Mouse (Mus musculus) neural tube, embryonic 12.5 days (tissue): ENCODE data around the gene Olfr94. TPM values are rescaled to one million over a fixed set of nuclear protein-coding genes. Genes with fewer than 3 reads are reported as not detected.
"Not testable (repeated sequence)": the region's sequence is repeated elsewhere in the genome, so short reads cannot be mapped to it uniquely, and the experiment has no call there.

Experiments
- ATAC-seq: fragments of 200-750 bp; cut with Nextera tagmentation; 2 replicates; pipeline ENCODE4 v1.8.0; 2017; ENCODE audit warnings: low read depth, mild to moderate bottlenecking, moderate TSS enrichment, moderate library complexity; ENCODE audit not compliant: low FRiP score
- H3K27ac ChIP-seq: fragments of 300-500 bp; sonication (generic); 2 replicates; pipeline ENCODE4 v1.5.1; 2016
- H3K27me3 ChIP-seq: fragments of 300-500 bp; sonication (generic); replicated peaks from 2 replicates; pipeline ENCODE4 v1.6.1; 2016; ENCODE audit warnings: mild to moderate bottlenecking
- H3K36me3 ChIP-seq: fragments of 300-500 bp; sonication (generic); 2 replicates; pipeline ENCODE4 v1.6.1; 2016; ENCODE audit warnings: mild to moderate bottlenecking
- H3K4me1 ChIP-seq: fragments of 300-500 bp; sonication (generic); 2 replicates; pipeline ENCODE4 v1.6.1; 2016
- H3K4me2 ChIP-seq: fragments of 300-500 bp; sonication (generic); replicated peaks from 2 replicates; pipeline ENCODE4 v1.6.1; 2016; ENCODE audit warnings: mild to moderate bottlenecking
- H3K4me3 ChIP-seq: fragments of 300-500 bp; sonication (generic); 2 replicates; pipeline ENCODE4 v1.5.1; 2016
- H3K9ac ChIP-seq: fragments of 300-500 bp; sonication (generic); 2 replicates; pipeline ENCODE4 v1.6.1; 2016; ENCODE audit warnings: mild to moderate bottlenecking
- H3K9me3 ChIP-seq: fragments of 300-500 bp; sonication (generic); 2 replicates; pipeline ENCODE4 v1.6.1; 2016; ENCODE audit warnings: mild to moderate bottlenecking
- WGBS: fragments of 180-500 bp; shearing (Covaris S2); methylation state at CpG from one replicate; pipeline ENCODE4 v1.1.7; 2016; 5-methylcytosine and 5-hydroxymethylcytosine counted together
- polyA plus RNA-seq: library from polyadenylated mRNA; unstranded; fragments of >200 nt; fragmentation: Nextera tagmentation; extraction: Ambion mirVana; gene quantifications from 2 replicates; pipeline ENCODE4 v1.2.1, GENCODE M21; 2016

Gene Olfr94
- not detected in 2 replicates for polyA plus RNA-seq

DNA sequence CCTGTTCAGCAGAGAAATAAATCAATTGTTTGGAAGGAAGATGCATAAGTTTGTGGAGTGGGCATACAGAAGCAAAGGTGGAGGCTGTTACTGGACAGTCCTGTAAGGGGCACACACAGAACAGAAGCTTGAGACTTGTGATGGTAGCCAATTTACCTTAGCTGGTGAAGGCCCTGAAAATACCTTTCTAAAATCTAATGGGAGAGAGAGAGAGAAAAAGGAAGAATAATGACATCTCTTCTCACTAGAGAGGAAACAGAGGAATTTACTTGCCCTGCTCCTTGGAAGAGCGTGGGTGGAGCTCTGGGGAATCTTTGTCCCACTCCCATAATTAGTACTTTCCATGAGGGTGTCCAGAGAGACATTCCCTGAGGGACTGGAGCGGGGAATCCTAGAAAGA is at the start of gene Olfr94:
Olfr94 (minus strand) TSS at position 101 of the 400 bp plus-strand sequence.
- Histone ChIP-seq H3K9ac (no peak within 1 kb of the TSS), H3K4me3 (no peak within 1 kb of the TSS), H3K27me3 (peaks cover 23% of the 10 kb centered on the region), H3K4me2 (no peak within 1 kb of the TSS), H3K4me1 (peaks cover 8% of the 10 kb centered on the region; the same call in 1 of the 2 replicates), H3K36me3 (no peaks in the 10 kb centered on the region), H3K9me3 (no peaks in the 10 kb centered on the region), H3K27ac (no peak within 1 kb of the TSS)
- no peak for ATAC-seq
- WGBS = 77% methylated on average over 2 of the region's 2 CpGs

- 28% methylated on average over 1 of the region's 1 CpGs for WGBS
- Histone ChIP-seq H3K4me2 (no peak overlapping the region), H3K27me3 (no peaks in the 10 kb centered on the region), H3K4me1 (no peaks in the 10 kb centered on the region), H3K36me3 (no peaks in the 10 kb centered on the region), H3K9me3 (no peaks in the 10 kb centered on the region), H3K4me3 (no peak overlapping the region), H3K9ac (no peak overlapping the region), H3K27ac (no peak overlapping the region)
- ATAC-seq = no peak
Observed at GRCm38 (mm10) chr17:37250544-37250943, 49.8 kb upstream of the Olfr94 start.

DNA sequence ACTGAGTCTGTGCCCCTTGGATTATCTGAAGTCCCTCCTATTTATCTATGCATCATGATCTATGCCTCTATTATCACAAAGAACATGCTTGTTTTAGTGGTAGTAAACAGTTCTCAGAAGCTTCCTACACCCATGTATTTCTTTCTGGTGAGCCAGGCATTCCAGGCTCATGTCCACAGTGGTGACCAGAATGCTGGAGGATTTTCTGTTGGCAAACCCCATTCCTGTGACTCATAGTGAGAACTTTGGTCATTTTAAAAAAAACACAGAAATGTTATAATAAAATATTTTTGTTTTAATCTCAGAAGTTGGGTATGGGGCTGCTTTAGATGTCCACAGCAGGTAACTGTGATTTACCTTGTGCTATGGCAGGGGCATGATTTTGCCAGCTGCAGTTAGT is 48.7 kb upstream of the Olfr94 start:
- no peak overlapping the region for H3K4me3 ChIP-seq
- no peaks in the 10 kb centered on the region for H3K36me3 ChIP-seq
- H3K4me1 ChIP-seq = no peaks in the 10 kb centered on the region
- no peaks in the 10 kb centered on the region for H3K9me3 ChIP-seq
- no peak overlapping the region for H3K9ac ChIP-seq
- no peak overlapping the region for H3K27ac ChIP-seq
- H3K27me3 ChIP-seq = no peaks in the 10 kb centered on the region
- no peak for ATAC-seq
- H3K4me2 ChIP-seq = no peak overlapping the region

DNA sequence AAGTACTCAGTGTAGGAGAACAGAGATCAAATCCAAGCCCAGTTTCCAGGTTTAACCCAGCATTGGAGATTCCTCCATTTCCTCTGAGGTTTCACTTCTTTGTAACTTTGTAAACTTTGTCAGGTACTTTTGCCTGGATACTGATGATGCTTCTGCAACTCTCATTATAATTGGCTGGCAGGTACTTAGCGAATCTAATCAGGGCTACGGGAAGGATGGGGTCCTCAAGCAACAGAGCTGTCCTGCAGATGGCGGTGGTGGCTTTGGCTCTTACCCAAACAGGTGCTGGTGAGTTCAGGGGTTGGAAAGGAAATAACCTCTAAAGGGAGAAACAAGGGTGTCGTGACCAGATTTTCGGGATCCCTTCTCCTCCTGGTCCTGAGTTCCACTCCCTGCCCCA is 45.9 kb upstream of the Olfr94 start:
- no peak overlapping the region for H3K4me3 ChIP-seq
- no peaks in the 10 kb centered on the region for H3K27me3 ChIP-seq
- H3K4me2 ChIP-seq = no peak overlapping the region
- no peaks in the 10 kb centered on the region for H3K36me3 ChIP-seq
- no peak overlapping the region for H3K27ac ChIP-seq
- H3K9me3 ChIP-seq = no peaks in the 10 kb centered on the region
- no peak overlapping the region for H3K9ac ChIP-seq
- WGBS = 40% methylated on average over 5 of the region's 5 CpGs
- no peak for ATAC-seq
- no peaks in the 10 kb centered on the region for H3K4me1 ChIP-seq

- no peak overlapping the region for H3K9ac ChIP-seq
- no peaks in the 10 kb centered on the region for H3K4me1 ChIP-seq
- no peak overlapping the region for H3K4me2 ChIP-seq
- H3K27ac ChIP-seq = no peak overlapping the region
- H3K27me3 ChIP-seq = no peaks in the 10 kb centered on the region
- 58% methylated on average over 3 of the region's 3 CpGs for WGBS
- no peaks in the 10 kb centered on the region for H3K9me3 ChIP-seq
- no peak overlapping the region for H3K4me3 ChIP-seq
- no peaks in the 10 kb centered on the region for H3K36me3 ChIP-seq
- no peak for ATAC-seq
Observed at GRCm38 (mm10) chr17:37242198-37242597, 41.4 kb upstream of the Olfr94 start.

- H3K27me3 ChIP-seq, H3K9me3 ChIP-seq, H3K27ac ChIP-seq, H3K4me3 ChIP-seq, H3K9ac ChIP-seq, ATAC-seq, H3K4me1 ChIP-seq, H3K4me2 ChIP-seq, H3K36me3 ChIP-seq: not testable (repeated sequence)
- WGBS = 91% methylated on average over 2 of the region's 2 CpGs
Observed at GRCm38 (mm10) chr17:37237230-37237629, 36.4 kb upstream of the Olfr94 start, which contains the start of gene Olfr97. TSS of gene Olfr97 (minus strand) at chr17:37237330.

GRCm38 (mm10) chr17:37221879-37222278 is 21.1 kb upstream of the Olfr94 start:
- Histone ChIP-seq H3K4me2 (no peak overlapping the region), H3K9ac (no peak overlapping the region), H3K27ac (no peak overlapping the region), H3K36me3 (no peaks in the 10 kb centered on the region), H3K27me3 (no peaks in the 10 kb centered on the region), H3K9me3 (peaks cover 5% of the 10 kb centered on the region; the same call in 1 of the 2 replicates), H3K4me1 (no peaks in the 10 kb centered on the region), H3K4me3 (no peak overlapping the region)
- no peak for ATAC-seq
- WGBS = 33% methylated on average over 1 of the region's 1 CpGs

GRCm38 (mm10) chr17:37219846-37220245 is 19.1 kb upstream of the Olfr94 start, which contains the start of gene Olfr96:
TSS of gene Olfr96 (plus strand) at chr17:37220146.
- Histone ChIP-seq H3K27me3 (no peaks in the 10 kb centered on the region), H3K27ac (no peak within 1 kb of the TSS), H3K4me1 (no peaks in the 10 kb centered on the region), H3K9me3 (peaks cover 5% of the 10 kb centered on the region; the same call in 1 of the 2 replicates), H3K4me3 (no peak within 1 kb of the TSS), H3K4me2 (no peak within 1 kb of the TSS), H3K9ac (no peak within 1 kb of the TSS), H3K36me3 (no peaks in the 10 kb centered on the region)
- WGBS = 71% methylated on average over 4 of the region's 4 CpGs
- ATAC-seq = no peak

- Histone ChIP-seq H3K27ac (no peak overlapping the region), H3K9ac (no peak overlapping the region), H3K4me3 (no peak overlapping the region), H3K4me2 (no peak overlapping the region), H3K27me3 (no peaks in the 10 kb centered on the region), H3K36me3 (no peaks in the 10 kb centered on the region), H3K4me1 (no peaks in the 10 kb centered on the region), H3K9me3 (peaks cover 5% of the 10 kb centered on the region; the same call in 1 of the 2 replicates)
- WGBS = 90% methylated on average over 3 of the region's 3 CpGs
- ATAC-seq = no peak
Observed at GRCm38 (mm10) chr17:37218486-37218885, 17.7 kb upstream of the Olfr94 start.

- no peak for ATAC-seq
- Histone ChIP-seq H3K9me3 (peaks cover 5% of the 10 kb centered on the region; the same call in 1 of the 2 replicates), H3K27ac (no peak within 1 kb of the TSS), H3K4me3 (no peak within 1 kb of the TSS), H3K4me1 (no peaks in the 10 kb centered on the region), H3K9ac (no peak within 1 kb of the TSS), H3K4me2 (no peak within 1 kb of the TSS), H3K27me3 (peaks cover 12% of the 10 kb centered on the region), H3K36me3 (no peaks in the 10 kb centered on the region)
- WGBS = 82% methylated on average over 3 of the region's 3 CpGs
Observed at GRCm38 (mm10) chr17:37213018-37213417, 12.2 kb upstream of the Olfr94 start, which contains the start of gene Olfr95. TSS of gene Olfr95 (minus strand) at chr17:37213118.

- 20% methylated on average over 40 of the region's 40 CpGs for WGBS
- Histone ChIP-seq H3K4me1 (no peaks in the 10 kb centered on the region), H3K27me3 (peaks cover 12% of the 10 kb centered on the region), H3K4me3 (peak overlapping the region; percentile 28), H3K9me3 (no peaks in the 10 kb centered on the region), H3K4me2 (peak overlapping the region; percentile 56), H3K27ac (no peak overlapping the region), H3K36me3 (no peaks in the 10 kb centered on the region), H3K9ac (0 out of 2 replicates have a peak overlapping the region, but pooled peaks have one; percentile 27)
- peak; percentile 76 for ATAC-seq
Observed at GRCm38 (mm10) chr17:37210884-37211768, 10.3 kb upstream of the Olfr94 start.

DNA sequence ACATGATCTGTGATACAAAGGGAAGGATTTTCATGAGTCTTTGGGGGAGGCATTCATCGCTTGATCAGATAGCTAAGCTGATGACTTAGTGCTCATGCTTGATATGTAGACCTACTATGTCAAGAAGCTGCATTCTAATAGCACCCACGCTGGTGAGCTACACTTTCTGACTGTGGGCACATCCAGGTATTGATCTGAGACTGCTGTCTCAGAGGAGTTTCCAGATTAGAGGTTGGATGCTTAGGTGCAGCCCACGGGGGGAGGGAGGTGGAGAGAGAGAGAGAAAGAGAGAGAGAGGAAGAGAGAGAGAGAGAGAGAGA is 3.1 kb upstream of the Olfr94 start:
- Histone ChIP-seq H3K4me3 (no peak overlapping the region), H3K27ac (no peak overlapping the region), H3K9ac (no peak overlapping the region), H3K36me3 (no peaks in the 10 kb centered on the region), H3K4me1 (no peaks in the 10 kb centered on the region), H3K4me2 (no peak overlapping the region), H3K27me3 (no peaks in the 10 kb centered on the region), H3K9me3 (no peaks in the 10 kb centered on the region)
- 0 out of 2 replicates have a peak, but pooled peaks have one; percentile 37 for ATAC-seq
- WGBS = 30% methylated on average over 3 of the region's 3 CpGs
